Mouse (Mus musculus) gastrocnemius, postnatal 36 days (tissue): Measurements from ENCODE around the gene Plcg2. TPM values are rescaled to one million over a fixed set of nuclear protein-coding genes. Genes with fewer than 3 reads are reported as not detected.

Experiments used
- DNase-seq, 2 experiments: peaks; one replicate each; pipeline ENCODE4 v3.0.0; 2022
- intact Hi-C: fragments of 180-260 bp; cut with DNase I; formaldehyde crosslinking; loops from one replicate; pipeline ENCODE4 v1.15.1; 2025
- long read RNA-seq, 2 experiments: library from polyadenylated mRNA; stranded (forward); transcript quantifications; one replicate each; pipeline ENCODE4 v2.0.0; 2021
- total RNA-seq, 2 experiments: library from RNA; stranded (reverse); gene quantifications; 2 replicates each; pipeline ENCODE4 v1.2.3; 2021

Gene Plcg2
- under 1 TPM; 0.59 to 0.61 TPM for total RNA-seq
- long read RNA-seq, experiment 1 = 0 reads
- long read RNA-seq, experiment 2 = 0 reads

- intact Hi-C loops = no loop called here
- DNase-seq = peak; percentile 15 to 21
Measured at GRCm38 (mm10) chr8:117498179-117498914, at the start of gene Plcg2. Gene Plcg2 (plus strand): TSS chr8:117498291.

- intact Hi-C loops = no loop called here
- DNase-seq = no peak
Measured at GRCm38 (mm10) chr8:117451072-117451471, 47.0 kb upstream of the Plcg2 start.

- intact Hi-C loops = no loop called here
- no peak for DNase-seq
Measured at GRCm38 (mm10) chr8:117453974-117454373, 44.1 kb upstream of the Plcg2 start.

GRCm38 (mm10) chr8:117454516-117455116, 43.5 kb upstream of the Plcg2 start:
- intact Hi-C loops = no loop called here
- DNase-seq = no peak

- DNase-seq = no peak
- intact Hi-C loops = no loop called here
Measured at GRCm38 (mm10) chr8:117455701-117456100, 42.4 kb upstream of the Plcg2 start.

GRCm38 (mm10) chr8:117458440-117458839, 39.7 kb upstream of the Plcg2 start:
- intact Hi-C loops = no loop called here
- no peak for DNase-seq

GRCm38 (mm10) chr8:117462701-117463284, 35.3 kb upstream of the Plcg2 start:
- intact Hi-C loops = loop anchor here (1.0 to 5.0 kb wide), 2 partner anchors 40 to 236 kb away; no protein-coding TSS in a partner anchor
- DNase-seq = no peak

GRCm38 (mm10) chr8:117464525-117464924, 33.6 kb upstream of the Plcg2 start:
- intact Hi-C loops = loop anchor here (5.0 kb wide), 1 partner anchor 42 kb away; no protein-coding TSS in a partner anchor
- DNase-seq = no peak

- DNase-seq = peak in 1 of 2 experiments; percentile 30
- intact Hi-C loops = loop anchor here (1.0 kb wide), 1 partner anchor 79 kb away; no protein-coding TSS in a partner anchor
Measured at GRCm38 (mm10) chr8:117465250-117465649, 32.8 kb upstream of the Plcg2 start.

- no peak for DNase-seq
- intact Hi-C loops = no loop called here
Measured at GRCm38 (mm10) chr8:117467466-117467865, 30.6 kb upstream of the Plcg2 start.

GRCm38 (mm10) chr8:117469431-117470341, 28.4 kb upstream of the Plcg2 start:
- DNase-seq = no peak
- intact Hi-C loops = loop anchor here (2.0 kb wide), 1 partner anchor 245 kb away; no protein-coding TSS in a partner anchor

- intact Hi-C loops = loop anchor here (2.0 kb wide), 1 partner anchor 246 kb away; no protein-coding TSS in a partner anchor
- peak in 1 of 2 experiments; percentile 23 for DNase-seq
Measured at GRCm38 (mm10) chr8:117470342-117470781, 27.7 kb upstream of the Plcg2 start.

GRCm38 (mm10) chr8:117471174-117471573, 26.9 kb upstream of the Plcg2 start:
- DNase-seq = peak; percentile 48 to 60
- intact Hi-C loops = loop anchor here (2.0 kb wide), 1 partner anchor 246 kb away; no protein-coding TSS in a partner anchor

GRCm38 (mm10) chr8:117471655-117472054, 26.4 kb upstream of the Plcg2 start:
- no peak for DNase-seq
- intact Hi-C loops = loop anchor here (2.0 kb wide), 2 partner anchors 247 to 363 kb away; no protein-coding TSS in a partner anchor

GRCm38 (mm10) chr8:117472332-117472731, 25.8 kb upstream of the Plcg2 start:
- intact Hi-C loops = loop anchor here (2.0 kb wide), 1 partner anchor 364 kb away; no protein-coding TSS in a partner anchor
- no peak for DNase-seq

GRCm38 (mm10) chr8:117474944-117475343, 23.1 kb upstream of the Plcg2 start:
- intact Hi-C loops = no loop called here
- peak; percentile 85 to 91 for DNase-seq

- intact Hi-C loops = no loop called here
- no peak for DNase-seq
Measured at GRCm38 (mm10) chr8:117475819-117476218, 22.3 kb upstream of the Plcg2 start.

- no peak for DNase-seq
- intact Hi-C loops = no loop called here
Measured at GRCm38 (mm10) chr8:117478082-117478481, 20.0 kb upstream of the Plcg2 start.

GRCm38 (mm10) chr8:117479996-117480395, 18.1 kb upstream of the Plcg2 start:
- intact Hi-C loops = no loop called here

GRCm38 (mm10) chr8:117480516-117480915, 17.6 kb upstream of the Plcg2 start:
- DNase-seq = no peak
- intact Hi-C loops = no loop called here

More at GRCm38 (mm10) chr8:117479996-117480395, 18.1 kb upstream of the Plcg2 start:
- DNase-seq = no peak
